Mouse (Mus musculus): ENCODE measurements around the gene Astn1. TPM values are rescaled to one million over a fixed set of nuclear protein-coding genes. Genes with fewer than 3 reads are reported as not detected.

Gene Astn1
- total RNA-seq, 2 experiments from 2014 or later: 182 to 189 TPM

GRCm38 (mm10) chr1:158411146-158411545 lies 49.1 kb downstream of the Astn1 start:
- no peak for DNase-seq (ENCODE audit: low spot score in 2 of 2)

DNA sequence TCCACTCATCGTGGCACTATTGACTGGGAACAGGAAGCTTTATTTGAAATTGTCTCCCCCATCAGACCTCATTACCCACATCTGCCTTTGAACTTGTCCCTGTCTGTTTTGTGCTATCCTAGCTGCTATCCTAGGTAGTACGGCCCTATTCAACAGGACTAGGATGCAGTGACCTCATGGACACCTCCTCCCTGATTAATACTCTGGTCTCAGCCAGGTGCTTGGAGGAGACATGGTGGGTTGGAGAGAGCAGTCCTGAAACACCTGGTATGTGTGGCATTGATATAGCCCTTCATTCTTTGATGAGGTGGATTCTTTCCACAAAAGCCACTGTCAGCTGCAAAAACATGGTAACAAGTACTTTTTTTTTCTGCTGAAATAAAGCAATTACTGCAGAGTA lies 52.1 kb downstream of the Astn1 start:
- no peak for DNase-seq (ENCODE audit: low spot score in 2 of 2)

DNA sequence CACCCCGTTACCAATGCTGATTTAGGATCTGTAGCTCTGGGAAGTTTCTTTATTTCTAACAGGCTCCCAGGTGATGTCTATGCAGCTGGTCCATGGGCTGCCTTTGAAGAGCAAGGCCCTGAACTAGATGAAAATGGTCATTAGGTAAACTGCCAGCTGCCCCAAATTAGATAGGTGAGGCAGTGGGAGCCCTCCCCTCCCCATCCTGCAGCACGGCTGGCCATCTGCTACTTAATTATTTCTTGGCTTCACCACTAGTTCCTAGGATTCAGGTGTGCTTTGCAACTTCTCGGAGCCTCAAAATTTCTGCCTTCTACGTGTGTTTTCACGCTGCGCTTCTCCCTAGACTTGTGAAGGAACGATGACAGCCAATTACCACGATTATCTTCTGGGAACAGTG lies 59.4 kb downstream of the Astn1 start:
- DNase-seq (ENCODE audit: low spot score in 2 of 2): no peak

DNA sequence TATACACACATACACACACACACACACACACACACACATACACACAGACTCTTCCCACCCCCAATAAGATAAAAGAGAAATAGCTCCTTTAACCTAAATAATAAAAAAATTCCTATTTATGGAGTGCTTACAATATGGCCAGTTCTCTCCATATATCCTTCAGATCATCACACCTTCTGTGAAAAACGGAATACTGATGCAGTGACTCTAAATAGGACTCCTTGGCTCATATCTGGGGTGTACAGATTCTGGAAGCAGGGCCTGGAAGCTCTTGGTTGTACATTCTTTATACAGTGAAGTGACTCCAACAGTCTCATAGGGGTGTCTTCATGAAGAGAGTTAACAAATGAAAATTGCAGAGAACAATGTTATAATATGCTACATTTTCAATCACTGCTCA lies 60.7 kb downstream of the Astn1 start:
- DNase-seq (ENCODE audit: low spot score in 2 of 2): no peak

DNA sequence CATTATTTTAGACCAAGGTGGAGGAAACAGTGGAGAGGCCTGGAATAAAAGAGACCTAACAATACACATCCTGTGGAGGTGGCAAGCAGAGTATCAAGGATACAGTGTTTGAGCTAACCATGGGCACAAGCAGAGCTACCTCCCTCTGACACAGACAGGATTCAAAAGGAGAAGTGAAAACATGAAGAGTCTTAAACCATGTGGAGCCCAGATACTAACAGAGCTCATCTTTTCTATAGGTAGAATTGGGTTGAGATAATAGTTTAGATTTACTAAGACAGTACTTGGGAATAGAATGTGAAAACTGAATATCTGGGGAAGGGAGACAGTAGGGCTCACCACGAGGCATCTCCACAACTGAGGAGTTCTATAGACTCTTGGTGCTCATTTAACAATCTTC lies 84.0 kb downstream of the Astn1 start:
- no peak for DNase-seq (ENCODE audit: low spot score in 2 of 2)

DNA sequence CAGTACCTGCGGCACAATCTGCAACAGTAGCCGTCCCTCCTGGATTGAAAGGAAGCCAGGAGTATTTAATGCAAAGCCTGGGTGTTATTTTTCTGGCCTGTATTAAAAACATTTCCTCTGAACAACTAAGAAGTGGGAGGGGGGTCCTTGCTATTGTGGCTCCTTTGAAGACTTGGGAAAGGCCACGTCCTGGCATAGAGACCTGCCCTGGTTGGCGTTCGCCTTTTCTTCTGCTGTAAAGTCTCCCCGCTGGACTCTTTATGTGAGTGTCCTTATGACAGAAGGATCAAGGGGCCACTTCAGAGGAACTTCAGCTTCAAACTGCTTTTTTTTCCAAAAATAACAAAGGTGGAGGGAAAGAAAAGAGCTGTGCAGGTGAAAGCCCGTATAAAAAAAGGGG lies 85.9 kb downstream of the Astn1 start:
- DNase-seq (ENCODE audit: low spot score in 2 of 2): no peak

DNA sequence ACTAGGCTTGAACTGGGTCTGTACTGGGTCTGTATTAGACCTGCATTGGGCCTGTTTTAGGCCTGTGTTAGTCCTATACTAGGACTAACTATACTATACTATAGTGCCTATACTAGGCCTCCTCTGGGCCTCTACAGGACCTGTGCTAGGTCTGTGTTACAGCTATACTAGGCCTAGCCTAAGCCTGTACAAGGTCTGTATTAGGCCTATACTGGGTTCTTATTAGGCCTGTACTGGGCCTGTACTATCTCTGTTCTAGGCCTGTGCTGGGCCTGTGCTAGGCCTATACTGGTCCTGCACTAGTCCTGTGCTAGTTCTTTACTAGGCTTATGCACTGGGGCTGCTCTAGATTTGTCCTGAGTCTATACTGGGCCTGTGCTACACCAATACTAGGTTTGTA lies 90.6 kb downstream of the Astn1 start:
- no peak for DNase-seq (ENCODE audit: low spot score in 2 of 2)

DNA sequence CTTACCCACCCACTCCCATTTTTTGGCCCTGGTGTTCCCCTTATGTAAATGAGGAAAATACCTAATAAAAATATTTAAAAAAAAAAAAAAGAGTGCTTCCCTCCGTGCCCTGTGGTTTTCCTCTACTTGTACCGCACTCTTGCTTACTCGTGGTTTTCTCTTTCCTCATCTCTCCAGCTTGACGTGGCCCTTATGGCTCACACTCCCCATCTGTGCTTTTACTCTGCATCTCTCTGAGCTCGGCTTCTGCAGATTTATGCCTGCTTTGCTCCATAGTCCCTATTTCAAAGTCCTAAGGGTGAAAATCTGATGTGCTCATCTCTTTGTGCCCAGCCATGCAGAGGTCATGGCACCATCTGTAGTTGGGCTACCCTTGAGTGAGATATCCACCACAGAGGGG lies 91.5 kb downstream of the Astn1 start:
- no peak for DNase-seq (ENCODE audit: low spot score in 2 of 2)

- peak in 1 of 2 experiments; percentile 41 for DNase-seq (ENCODE audit: low spot score in 2 of 2)
Observed at GRCm38 (mm10) chr1:158463975-158464374, 101.9 kb downstream of the Astn1 start.

- no peak for DNase-seq (ENCODE audit: low spot score in 2 of 2)
Observed at GRCm38 (mm10) chr1:158465286-158465685, 103.2 kb downstream of the Astn1 start.

DNA sequence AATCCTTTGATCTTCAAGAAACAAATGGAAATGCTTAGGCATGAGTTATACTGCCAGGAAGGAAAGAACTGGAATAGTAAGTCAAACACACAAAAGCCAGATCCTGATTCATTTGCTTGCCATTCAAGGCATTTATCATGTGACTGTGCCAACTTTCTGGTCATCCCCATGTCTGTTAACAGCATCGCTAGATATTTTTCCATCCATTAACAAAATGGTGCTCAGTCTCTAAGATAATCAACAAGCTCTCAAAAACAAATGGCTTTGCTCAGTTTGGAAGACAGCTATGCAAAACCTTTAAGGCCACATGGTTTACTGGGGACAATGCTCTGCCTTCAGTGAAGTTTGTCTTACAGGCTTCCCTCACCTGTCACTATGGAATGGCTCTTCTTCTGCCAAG lies 115.8 kb downstream of the Astn1 start:
- no peak for DNase-seq (ENCODE audit: low spot score in 2 of 2)

DNA sequence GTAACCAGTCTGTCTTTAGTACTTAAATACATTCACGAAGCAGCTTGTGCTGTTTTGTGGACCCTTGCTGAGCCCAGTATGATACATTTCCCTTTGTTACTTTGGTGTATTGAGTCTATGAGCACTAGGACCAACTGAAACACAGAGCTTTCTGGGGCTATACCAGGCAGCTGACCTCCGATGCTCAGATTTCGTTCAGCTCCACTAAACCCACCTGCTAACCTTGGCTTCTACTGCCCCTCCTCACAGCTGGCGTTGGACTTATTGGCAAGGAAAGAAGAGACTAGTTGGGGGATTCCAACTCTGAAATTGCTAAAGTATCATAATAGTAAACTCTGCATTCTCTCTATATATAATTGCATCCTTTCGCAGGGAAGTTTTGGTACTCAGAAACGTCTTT lies 118.2 kb downstream of the Astn1 start:
- no peak for DNase-seq (ENCODE audit: low spot score in 2 of 2)

DNA sequence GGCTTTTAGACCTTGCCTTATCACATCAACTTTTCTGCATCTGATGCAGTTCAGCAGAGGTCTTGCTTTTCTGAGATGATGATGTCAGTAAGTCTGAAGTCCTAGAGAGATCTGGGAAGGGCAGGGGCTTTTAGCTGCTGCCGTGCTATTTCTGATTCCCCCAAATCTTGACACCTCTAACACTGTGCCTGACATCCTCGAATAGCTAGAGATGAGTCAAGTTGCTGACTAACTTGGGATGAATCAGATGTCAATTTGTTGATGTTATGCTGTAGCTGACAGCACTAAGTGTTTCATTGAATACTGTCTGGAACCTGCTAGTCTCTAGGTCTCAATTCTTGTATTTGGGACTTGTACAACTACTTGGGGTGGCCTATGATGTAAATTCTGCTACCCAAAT lies 121.7 kb downstream of the Astn1 start:
- DNase-seq (ENCODE audit: low spot score in 2 of 2): no peak

DNA sequence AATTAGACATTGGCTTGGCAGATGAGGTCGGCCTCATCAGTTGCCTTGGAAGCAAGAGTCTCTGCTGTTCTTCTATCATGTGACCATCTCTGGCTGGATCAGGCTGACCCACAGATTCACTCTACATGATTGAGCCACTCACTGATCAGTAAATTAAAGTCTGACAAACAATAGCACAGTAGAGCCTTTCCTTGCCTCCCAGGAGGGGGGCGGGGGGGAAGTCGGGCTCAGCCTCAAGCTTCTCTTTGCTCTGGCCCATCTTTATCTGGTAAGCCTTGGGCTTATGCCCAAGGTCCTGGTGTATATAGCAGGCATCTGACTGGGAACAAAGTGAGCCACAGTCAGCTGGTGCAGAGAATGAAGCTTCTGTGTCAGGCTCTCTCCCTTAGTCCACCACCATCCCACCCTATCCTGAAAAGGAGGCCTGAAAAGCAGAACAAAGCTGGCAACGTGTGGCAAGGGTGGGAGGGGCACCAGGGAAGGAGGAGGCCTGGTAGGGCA lies 127.5 kb downstream of the Astn1 start:
- DNase-seq (ENCODE audit: low spot score in 2 of 2): peak in 1 of 2 experiments; percentile 35

DNA sequence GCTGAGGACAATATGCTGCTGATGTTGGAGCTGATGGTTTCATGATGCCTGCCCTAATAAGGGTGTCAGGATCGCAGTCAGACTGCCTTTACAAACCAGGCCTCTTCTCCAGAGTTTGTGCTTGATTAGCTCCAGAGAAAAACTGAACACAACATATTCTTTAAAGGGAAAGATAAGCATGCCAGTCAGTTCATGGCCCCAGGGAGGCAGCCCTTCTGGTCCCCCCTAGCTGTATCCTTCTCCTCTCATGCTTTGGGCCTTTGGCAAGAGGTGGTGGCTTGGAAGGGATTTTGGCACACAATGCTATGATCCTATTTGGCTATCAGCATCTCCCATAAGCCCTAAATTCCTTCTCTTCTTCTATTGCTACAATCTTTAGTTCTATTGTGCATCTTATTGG lies 128.1 kb downstream of the Astn1 start:
- DNase-seq (ENCODE audit: low spot score in 2 of 2): no peak

GRCm38 (mm10) chr1:158493289-158493688 lies 131.2 kb downstream of the Astn1 start:
- DNase-seq (ENCODE audit: low spot score in 2 of 2): no peak

DNA sequence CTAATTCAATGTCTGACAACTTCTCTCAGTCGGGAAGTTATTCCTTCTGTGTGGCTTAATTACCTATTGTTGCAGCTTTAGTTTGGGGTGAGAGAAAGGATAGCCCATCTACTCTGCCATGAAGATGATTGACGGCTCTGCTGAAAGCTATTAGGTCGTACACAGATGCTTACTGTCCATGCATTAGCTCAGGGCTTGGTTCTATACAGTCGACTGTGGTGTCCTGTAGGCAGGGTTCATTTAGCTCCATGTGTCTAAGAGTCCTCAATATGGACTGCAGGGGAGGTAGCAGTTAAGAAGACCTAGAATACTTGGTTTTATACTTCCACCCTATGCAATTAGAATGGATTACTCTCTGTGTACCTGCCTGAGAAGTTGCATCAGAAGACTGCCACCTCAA lies 138.1 kb downstream of the Astn1 start:
- DNase-seq (ENCODE audit: low spot score in 2 of 2): no peak

DNA sequence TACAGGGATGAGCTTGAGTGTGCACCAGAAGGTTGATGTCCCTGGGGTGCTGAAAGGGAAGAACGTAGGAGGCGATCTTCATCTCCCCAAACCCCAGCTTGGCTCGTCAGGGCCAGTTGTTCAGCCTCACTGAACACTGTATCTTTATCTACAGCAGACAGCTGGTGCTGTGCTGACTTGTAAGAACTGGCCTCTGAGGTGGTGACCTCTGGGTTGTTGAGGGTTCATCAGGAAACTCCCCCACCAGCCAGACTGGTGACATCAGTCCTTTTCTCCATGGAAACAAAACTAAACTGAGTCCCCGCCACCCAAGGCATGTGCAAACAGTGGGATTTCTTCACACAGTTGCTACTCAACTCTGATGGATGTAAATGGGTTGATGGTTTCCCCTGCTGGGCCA lies 138.9 kb downstream of the Astn1 start:
- no peak for DNase-seq (ENCODE audit: low spot score in 2 of 2)

- no peak for DNase-seq (ENCODE audit: low spot score in 2 of 2)
Observed at GRCm38 (mm10) chr1:158507610-158508009, 145.5 kb downstream of the Astn1 start.

DNA sequence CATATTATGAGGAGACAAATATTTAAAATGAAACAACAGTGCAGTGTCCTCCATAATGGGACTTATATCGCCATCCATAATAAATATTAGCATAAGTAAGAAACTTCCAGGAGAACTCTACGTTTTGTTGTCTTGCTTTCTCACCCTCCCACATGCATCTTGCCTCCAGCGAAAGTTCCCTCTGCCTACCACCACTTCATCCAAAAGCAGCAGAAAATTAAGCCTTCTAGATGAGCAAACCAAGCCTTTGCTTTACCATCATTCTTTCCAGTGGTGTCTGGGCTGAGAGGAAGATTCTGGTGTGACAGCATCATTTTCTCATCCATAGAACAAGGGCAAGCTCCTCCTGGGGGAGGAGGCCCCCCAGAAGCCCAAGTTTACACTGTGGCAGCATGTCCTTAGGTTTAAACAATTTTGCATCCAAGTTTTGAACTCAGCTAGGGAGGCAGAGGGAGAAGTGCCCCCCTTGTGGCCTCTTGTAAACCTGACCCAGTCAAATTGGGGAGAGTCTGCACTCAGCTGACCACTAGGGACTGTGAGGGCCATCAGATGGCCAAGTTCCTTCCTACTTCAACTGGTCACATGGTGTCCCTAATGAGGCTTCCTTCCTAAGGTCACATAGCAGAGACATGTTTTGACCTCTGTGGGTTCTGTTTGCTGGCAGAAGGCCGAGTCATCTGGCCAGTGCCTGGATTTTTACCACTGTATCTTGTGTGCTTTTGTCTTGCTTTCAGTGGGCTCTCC lies 147.2 kb downstream of the Astn1 start:
- DNase-seq (ENCODE audit: low spot score in 2 of 2): no peak

DNA sequence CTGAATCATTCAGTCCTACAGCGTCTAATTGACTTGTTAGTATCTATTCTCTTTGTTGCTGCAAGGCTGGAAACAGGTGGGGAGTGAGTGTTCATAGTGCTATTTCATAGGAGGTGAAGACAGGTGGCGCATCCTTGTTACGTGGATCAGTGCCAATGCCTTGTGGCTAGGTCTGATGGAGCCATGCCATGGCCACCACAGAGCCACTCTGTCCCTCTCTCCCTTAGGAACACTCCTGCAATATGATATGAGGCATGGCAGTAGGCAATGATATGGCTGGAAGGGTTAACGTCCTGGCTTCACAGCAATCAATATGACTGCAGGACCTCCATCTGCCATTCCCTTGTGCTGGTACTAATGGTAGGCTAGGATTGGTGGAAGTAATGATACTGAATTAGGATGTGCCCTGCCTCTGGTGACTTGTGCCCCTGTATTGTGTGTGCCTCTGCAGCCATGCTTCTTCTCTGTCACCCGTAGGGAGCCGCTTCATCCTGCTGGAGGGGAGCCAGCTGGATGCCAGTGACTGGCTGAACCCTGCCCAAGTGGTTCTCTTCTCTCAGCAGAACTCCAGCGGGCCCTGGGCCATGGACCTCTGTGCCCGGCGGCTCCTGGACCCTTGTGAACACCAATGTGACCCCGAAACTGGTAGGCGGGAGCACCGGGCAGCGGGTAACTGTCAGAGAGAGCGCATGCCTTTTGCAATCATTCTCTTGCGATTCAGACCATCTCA lies 148.6 kb downstream of the Astn1 start:
- DNase-seq (ENCODE audit: low spot score in 2 of 2): peak; percentile 46 to 58

DNA sequence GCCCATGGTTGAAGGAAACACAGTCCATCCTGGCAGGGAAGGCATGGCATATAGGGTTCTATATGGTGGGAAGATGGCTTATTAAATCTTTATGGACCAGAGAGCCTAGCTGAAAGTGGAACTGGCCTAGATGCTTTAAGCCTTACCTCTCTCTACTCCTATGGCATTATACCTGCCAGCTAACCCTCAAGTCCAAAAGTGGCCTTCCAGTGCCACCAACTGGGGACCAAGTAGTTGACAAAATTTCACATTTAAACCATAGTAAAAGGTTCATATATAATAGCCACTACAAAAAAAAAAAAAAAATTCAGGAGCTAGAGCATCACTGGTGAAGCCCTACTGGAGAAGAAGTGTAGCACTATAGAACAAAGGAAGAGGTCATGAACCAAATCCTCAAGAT lies 150.0 kb downstream of the Astn1 start:
- no peak for DNase-seq (ENCODE audit: low spot score in 2 of 2)

- peak in 1 of 2 experiments; percentile 57 for DNase-seq (ENCODE audit: low spot score in 2 of 2)
Observed at GRCm38 (mm10) chr1:158512636-158513035, 150.6 kb downstream of the Astn1 start.
